Mouse (Mus musculus) cerebellum, adult 11 months (tissue): Measurements from ENCODE around the gene Rae1.

Source experiments
- DNase-seq: peaks from one replicate; pipeline ENCODE4 v3.0.0; 2022

Rae1 gene

DNA sequence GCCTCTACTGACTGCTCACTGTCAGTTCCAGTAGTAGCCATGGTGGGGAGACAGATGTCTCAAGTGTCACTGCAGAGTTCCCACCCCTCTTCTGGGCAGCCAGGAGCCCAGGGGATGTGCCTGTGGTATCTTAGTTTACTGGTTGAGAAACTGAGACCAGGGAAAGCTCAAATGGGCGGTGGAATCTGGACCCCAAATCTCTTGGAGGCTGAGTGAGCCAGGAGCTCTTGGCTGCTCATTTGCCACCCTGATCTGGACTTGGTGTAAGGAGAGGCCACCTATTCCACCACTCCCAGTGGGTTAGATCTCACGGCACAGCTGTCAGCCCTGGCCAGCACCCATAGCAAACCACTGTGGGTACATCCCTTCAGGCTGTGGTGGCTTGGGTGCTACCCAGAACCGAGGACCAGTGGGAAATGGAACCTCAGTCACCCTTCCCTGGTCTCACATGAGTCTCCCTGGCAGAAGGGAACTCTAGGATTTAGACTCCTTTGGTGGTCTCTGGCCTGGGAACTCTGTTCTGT, 28.7 kb downstream of the Rae1 start:
- no peak for DNase-seq

DNA sequence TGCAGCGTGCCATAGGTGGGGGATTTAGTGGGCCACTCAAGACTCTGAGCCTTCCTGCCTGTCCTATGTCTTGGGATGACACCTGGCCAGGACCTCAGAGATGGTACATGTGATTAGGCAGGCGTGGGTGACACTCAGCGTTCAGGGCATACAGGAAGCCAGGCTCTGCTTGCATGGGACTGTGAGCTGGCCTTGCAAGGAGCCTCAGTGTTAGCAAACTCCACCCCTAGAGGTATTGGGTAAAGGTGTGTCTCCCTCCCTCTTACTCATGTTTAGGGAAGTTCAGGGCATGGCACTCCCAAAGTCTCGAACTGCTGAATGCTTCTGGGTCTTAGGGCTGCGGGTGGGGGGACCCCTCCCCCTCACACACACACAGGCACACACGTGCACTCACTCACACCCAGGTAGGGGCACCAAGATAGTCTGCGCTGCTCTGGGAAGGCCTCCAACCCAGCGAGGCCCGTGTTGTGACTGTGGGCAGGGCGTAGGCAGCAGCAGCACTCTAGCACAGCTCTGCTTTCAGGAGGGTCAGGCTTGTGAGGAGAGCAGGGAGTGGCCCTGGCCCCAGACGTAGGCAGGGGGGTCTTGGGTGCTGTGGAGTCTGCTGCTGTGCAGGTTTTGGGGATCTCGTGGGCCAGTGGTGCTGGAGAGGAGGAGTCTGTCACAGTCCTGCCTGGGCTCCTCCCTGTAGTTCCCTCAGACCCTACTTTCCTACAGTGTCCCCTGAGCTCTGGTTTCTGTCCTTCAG, 30.8 kb downstream of the Rae1 start:
- DNase-seq, result no peak

- no peak for DNase-seq
These were observed 33.6 kb downstream of the Rae1 start for GRCm38 (mm10) chr2:173033531-173033930.

DNA sequence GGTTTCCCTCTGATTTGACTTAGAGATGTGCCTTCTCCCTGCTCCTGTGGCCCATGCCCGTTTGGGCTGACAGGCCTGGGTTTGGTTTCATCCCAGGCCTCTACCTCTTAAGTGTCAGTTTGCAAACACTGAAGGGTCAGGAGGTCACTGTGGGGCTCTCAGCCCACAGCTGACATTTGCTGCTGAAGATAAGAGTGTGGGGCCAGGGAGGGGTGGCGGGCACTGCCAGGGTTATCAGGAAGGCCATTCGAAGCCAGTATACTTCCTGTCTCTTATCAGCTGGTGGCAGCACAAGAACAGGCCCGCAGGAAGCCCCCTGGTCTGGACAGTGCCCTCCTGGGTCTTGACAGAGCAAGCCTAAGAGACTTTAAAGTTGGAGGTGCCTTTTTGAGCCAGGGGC, 35.1 kb downstream of the Rae1 start:
- DNase-seq, result no peak

DNA sequence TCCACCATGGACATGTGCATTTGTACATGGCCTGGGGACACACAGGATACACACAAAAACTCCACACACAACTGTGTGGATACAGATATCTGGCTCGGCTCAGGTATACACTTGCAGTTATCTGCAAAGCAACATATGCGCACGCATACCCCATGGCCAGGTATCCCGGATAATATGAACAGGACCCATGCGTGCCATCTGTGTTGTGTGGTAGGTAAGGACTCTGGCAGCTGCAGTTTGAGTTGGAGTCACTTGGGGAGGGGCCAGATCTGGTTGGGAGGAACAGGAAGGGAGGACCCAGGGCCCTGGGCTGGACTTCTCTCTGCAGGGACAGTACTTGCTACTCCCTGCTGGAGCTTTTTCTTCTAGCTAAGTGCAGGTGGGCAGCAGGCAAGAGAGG, 35.7 kb downstream of the Rae1 start:
- DNase-seq, result no peak

DNA sequence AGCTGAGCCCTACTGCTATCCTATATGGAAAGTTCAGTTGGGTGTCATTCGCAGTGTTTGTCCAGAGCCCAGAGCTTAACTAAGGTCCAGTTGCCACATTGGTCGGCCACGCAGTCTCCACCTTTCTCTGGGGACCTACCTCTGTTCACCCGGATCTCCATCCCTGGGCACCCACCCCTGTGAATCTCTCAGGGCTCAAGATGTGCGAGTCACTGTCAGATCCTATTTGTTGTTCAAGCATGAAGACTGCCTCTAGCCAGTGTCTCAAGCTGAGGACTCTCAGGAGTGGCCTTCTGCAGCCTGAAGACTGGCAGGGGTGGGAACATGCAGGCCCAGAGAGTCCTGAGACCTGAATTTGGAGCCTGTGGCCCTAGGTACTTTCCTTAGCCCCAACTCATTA, 36.1 kb downstream of the Rae1 start:
- DNase-seq, result no peak

DNA sequence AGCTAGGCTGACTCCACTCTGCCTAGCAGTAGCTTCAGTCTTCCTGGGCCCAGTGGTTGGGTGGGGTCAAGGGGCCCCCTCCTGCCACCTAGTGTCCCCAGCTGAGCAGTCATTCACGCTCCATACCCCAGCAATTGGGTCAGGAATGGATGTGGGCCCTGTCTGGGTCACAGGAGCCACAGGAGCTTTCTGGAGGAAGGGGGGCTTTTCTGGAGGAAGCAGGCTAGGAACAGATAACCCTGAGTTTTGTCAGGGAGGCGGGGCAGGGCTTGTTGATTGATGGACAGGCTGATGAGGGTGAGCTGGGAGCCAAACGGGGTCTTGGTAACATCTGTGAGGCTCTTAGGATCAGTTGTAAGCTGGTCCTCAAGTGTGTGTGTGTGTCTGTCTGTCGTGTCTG, 36.7 kb downstream of the Rae1 start:
- no peak for DNase-seq

DNA sequence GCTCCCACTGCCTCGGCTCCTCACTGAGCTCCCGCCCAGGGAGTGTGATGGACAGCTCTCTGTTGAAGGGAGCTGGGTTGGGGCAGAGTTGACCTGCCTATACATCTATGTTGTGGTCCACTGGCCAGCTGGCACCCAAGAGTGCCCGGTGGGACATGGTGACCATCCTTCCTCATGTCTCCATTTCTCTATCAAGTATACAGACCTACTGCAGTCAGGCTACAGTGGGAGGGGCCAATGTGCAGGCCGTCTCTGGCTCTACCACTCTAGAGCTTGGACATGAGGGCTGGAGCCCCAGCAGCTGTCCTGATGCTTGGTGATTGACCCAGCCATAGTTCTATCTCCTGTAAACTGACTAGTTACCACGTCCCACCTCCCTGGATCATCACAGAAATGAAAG, 37.4 kb downstream of the Rae1 start:
- DNase-seq, result no peak

GRCm38 (mm10) chr2:173037827-173038607, 38.1 kb downstream of the Rae1 start:
- no peak for DNase-seq

GRCm38 (mm10) chr2:173039041-173039440, 39.1 kb downstream of the Rae1 start:
- DNase-seq, result no peak

GRCm38 (mm10) chr2:173040803-173041202, 40.9 kb downstream of the Rae1 start:
- no peak for DNase-seq

DNA sequence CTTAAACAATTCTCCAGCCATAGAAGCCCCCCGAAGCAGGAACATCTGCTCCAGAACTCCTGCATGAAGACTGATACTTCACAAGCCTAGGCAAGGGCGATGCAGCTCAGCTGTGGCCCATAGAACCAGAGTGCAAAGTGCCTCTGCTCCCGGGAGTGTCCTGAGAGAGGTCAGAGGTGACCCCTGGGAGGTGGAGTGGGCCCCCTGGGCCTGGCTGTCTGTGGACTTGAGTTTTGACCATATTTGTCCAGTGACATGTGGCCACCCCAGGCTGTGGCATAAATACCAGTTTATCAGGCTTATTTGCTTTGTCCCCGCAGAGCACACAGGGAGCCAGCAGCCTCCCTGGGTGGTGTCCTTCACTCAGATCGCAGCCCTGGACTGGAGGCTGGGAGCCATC, 41.3 kb downstream of the Rae1 start:
- no peak for DNase-seq

- no peak for DNase-seq
These were observed 42.0 kb downstream of the Rae1 start for GRCm38 (mm10) chr2:173041893-173042292.

DNA sequence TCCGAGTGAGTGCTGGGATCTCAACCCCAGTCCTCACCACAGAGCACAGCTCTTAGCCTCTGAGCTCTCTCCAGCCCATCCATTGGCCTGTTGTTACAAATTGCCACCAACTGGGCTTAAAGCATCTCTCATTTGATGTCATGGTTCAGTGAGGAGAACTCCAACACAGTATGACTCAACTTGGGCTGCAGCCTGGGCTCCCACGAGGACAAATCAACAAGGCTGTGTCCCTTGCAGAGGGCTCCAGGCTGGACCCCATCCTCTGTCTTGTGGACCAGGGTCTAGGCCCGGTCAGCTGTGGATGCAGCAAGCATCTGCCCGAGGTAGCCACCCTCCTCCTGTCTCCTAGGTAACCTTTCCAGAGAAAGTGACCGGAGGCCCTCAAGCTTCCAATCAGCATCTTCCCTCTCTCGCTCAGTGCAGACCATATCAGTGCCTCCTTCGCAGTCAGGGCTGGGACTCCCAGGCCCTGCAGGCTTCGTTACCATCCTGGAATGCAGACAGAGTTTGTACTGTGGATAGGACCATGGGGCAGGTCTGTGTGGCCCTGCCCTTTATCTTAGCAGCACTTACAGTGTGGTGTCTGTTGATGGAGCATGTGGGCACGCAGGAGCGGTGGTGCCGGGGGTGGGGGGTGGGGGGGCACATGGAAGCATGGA, 42.7 kb downstream of the Rae1 start:
- no peak for DNase-seq

GRCm38 (mm10) chr2:173044198-173044970, 44.5 kb downstream of the Rae1 start:
- DNase-seq, result no peak

DNA sequence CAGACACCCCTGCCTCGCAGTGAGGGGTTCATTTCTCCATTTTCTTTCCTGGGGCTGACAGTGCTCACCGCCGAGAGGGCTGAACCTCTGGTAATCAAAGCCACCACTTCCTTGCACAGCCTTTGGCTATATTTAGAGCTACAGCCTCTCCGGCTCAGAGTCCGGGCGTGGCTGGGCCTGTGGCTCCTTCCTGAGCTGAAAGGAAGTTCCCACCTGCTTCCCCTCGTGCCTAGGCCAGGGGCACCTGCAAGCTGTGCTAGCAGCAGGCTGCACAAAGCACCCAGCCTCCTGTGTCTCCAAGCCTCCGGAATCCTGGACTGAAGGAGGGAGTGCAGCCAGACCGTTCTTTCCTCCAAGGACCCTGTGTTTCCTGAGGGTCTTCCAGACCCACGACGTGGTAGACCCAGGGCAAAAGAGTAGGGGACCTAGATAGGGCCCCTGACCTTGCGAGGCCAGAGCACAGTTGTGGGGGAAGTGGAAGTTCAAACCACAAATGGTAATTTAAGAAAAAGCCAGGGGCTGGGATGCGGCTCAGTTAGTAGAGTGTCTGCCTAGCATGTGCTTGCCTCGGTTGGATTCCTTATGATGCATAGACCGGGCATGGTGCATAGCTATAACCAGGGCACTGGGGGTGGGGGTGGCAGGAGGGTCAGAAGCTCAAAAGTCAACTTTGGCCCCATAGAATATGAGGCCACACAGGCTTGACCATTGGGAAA, 46.8 kb downstream of the Rae1 start:
- no peak for DNase-seq

- DNase-seq, result no peak
These were observed 47.6 kb downstream of the Rae1 start for GRCm38 (mm10) chr2:173047471-173047870.

DNA sequence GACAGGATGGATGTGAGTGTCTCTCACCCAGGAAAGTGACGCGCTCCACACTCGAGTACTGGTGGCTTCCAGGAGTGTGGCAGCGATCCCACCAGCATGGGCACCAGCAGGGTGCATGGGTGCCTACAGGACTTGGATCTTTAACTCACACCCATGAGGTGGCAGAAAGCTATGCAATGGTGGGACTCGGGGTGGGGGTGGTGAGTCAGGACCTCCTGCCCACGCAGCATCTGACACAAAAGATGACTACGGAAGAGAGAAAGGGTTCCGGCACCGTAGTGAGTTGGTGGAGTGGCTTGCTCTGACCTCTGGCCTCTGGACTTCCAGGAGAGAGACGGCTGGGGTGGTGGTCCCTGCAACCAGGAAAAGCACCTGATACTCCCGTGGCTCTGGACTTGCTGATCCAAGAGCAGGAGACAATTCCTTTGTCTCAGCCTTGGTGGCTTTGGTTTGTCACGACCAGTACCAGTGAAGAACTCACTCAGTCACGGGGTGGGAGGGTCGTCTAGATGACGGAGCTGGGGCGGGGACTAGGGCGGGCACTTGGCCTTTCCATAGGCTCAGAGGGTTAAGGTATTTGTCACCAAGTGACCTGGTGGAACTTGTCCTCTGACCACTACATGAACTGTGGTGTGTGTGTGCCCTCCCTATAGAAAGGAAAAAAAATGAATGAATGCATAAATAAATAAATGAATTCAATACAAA, 48.3 kb downstream of the Rae1 start:
- no peak for DNase-seq

DNA sequence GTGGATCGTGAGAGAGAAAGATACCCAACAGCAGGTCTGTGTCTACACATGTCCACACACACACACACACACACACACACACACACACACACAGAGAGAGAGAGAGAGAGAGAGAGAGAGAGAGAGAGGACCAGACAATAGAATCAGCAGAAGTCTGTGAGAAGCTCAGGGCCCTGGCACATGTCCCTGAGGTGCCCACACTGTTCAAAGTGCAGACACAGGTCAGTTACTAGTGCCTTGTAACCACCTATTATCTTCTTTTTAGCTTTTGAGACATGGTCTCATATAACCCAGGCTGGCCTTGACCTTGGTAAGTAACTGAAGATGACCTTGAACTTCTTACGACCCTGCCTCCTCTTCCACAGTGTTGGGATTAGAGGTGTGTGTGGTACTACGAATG, 49.3 kb downstream of the Rae1 start:
- no peak for DNase-seq

- no peak for DNase-seq
These were observed 49.9 kb downstream of the Rae1 start for GRCm38 (mm10) chr2:173049817-173050216.

DNA sequence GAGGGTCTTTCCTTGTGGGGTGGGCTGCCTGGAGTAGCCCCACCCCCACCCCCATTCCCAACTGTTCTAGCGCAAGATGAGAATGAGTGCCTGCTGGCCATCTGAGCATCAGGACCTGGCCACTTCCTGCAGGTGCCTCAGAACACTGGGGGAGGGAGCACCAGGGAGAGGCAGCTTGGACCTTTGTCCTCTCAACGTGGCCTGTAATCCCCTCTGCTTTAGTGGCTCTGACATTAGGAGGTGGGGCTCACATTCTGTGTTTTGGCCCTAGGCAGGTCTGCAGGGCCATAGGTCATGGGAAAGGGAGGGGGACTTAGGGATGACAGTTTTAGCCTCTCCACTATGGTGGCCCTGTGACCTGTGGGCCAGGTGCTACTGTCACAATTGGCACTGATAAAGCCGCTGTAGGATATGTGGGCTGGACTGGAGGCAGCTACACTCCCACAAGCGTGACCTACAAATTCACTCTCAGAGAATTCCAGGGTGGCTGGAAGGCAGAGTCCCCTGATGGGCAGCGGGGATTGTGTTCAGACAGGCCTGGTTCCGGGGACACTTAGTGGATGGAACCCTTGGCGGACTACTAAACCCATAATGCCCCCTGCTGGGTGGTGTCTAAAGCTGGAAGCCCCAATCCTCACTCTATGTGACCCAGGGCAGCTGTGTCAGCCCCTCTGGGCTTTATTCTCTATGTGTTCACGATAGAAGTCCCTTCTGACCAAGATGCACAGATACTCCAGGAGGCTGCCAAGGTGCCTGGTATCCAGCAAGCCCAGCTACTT, 50.9 kb downstream of the Rae1 start:
- no peak for DNase-seq
